Mouse (Mus musculus): ENCODE data around the gene Pigu. TPM values are rescaled to one million over a fixed set of nuclear protein-coding genes. Genes with fewer than 3 reads are reported as not detected.

Gene Pigu
- polyA plus RNA-seq, 1 experiment: 40.0 TPM

GRCm38 (mm10) chr2:155381060-155381437 lies 23.8 kb upstream of the Pigu start:
- Histone ChIP-seq H3K4me1 (ENCODE audit: control insufficient read depth, insufficient read depth, low read length) (peaks cover 21% of the 10 kb centered on the region; the same call in 1 of the 2 replicates), H3K27me3 (replicated peaks; ENCODE audit: control insufficient read depth, insufficient read depth, low read length) (no peaks in the 10 kb centered on the region), H3K27ac (ENCODE audit: insufficient read depth, low read depth, low read length) (peak overlapping the region; percentile 76), H3K36me3 (ENCODE audit: control insufficient read depth, insufficient read depth, low read length) (peaks cover 4% of the 10 kb centered on the region; the same call in 1 of the 2 replicates), H3K4me3 (ENCODE audit: insufficient read depth, low read depth, low read length) (peak overlapping the region; percentile 69)
- TF ChIP-seq CTCF (conservative IDR thresholded peaks at IDR 0.05; ENCODE audit: insufficient read depth, insufficient read length, low read depth, low read length) (no peak), POLR2A (IDR thresholded peaks at IDR 0.05; ENCODE audit: low read depth, low read length) (no peak)
- DNase-seq: peak; percentile 37
- 1% methylated on average over 11 of the region's 11 CpGs for WGBS

- peak within 1 kb of the TSS; percentile 80 for H3K4me3 ChIP-seq (ENCODE audit: insufficient read depth, low read depth, low read length)
- H3K4me1 ChIP-seq (ENCODE audit: control insufficient read depth, insufficient read depth, low read length): peaks cover 21% of the 10 kb centered on the region; the same call in 1 of the 2 replicates
- no peak for TF ChIP-seq POLR2A (IDR thresholded peaks at IDR 0.05; ENCODE audit: low read depth, low read length)
- DNase-seq: peak; percentile 87
- no peaks in the 10 kb centered on the region for H3K27me3 ChIP-seq (replicated peaks; ENCODE audit: control insufficient read depth, insufficient read depth, low read length)
- peak within 1 kb of the TSS; percentile 96 for H3K27ac ChIP-seq (ENCODE audit: insufficient read depth, low read depth, low read length)
- no peaks in the 10 kb centered on the region; the same call in 1 of the 2 replicates for H3K36me3 ChIP-seq (ENCODE audit: control insufficient read depth, insufficient read depth, low read length)
- WGBS: 32% methylated on average over 8 of the region's 8 CpGs
Observed at GRCm38 (mm10) chr2:155380261-155381059, 23.2 kb upstream of the Pigu start, which contains the start of gene Trp53inp2. Trp53inp2 (plus strand) TSS chr2:155381059.

- 88% methylated on average over 10 of the region's 10 CpGs for WGBS
- no peak for DNase-seq
- Histone ChIP-seq H3K27ac (ENCODE audit: insufficient read depth, low read depth, low read length) (no peak overlapping the region), H3K4me1 (ENCODE audit: control insufficient read depth, insufficient read depth, low read length) (peaks cover 10% of the 10 kb centered on the region; the same call in 1 of the 2 replicates), H3K27me3 (replicated peaks; ENCODE audit: control insufficient read depth, insufficient read depth, low read length) (no peaks in the 10 kb centered on the region), H3K36me3 (ENCODE audit: control insufficient read depth, insufficient read depth, low read length) (no peaks in the 10 kb centered on the region), H3K4me3 (ENCODE audit: insufficient read depth, low read depth, low read length) (no peak overlapping the region)
- no peak for TF ChIP-seq POLR2A (IDR thresholded peaks at IDR 0.05; ENCODE audit: low read depth, low read length)
Observed at GRCm38 (mm10) chr2:155376191-155376590, 19.0 kb upstream of the Pigu start.

- Histone ChIP-seq H3K27me3 (replicated peaks; ENCODE audit: control insufficient read depth, insufficient read depth, low read length) (no peaks in the 10 kb centered on the region), H3K27ac (ENCODE audit: insufficient read depth, low read depth, low read length) (no peak overlapping the region), H3K36me3 (ENCODE audit: control insufficient read depth, insufficient read depth, low read length) (no peaks in the 10 kb centered on the region), H3K4me3 (ENCODE audit: insufficient read depth, low read depth, low read length) (no peak overlapping the region), H3K4me1 (ENCODE audit: control insufficient read depth, insufficient read depth, low read length) (no peaks in the 10 kb centered on the region)
- no peak for DNase-seq
- TF ChIP-seq CTCF (conservative IDR thresholded peaks at IDR 0.05; ENCODE audit: insufficient read depth, insufficient read length, low read depth, low read length) (no peak), POLR2A (IDR thresholded peaks at IDR 0.05; ENCODE audit: low read depth, low read length) (no peak)
Observed at GRCm38 (mm10) chr2:155374521-155374920, 17.3 kb upstream of the Pigu start.

GRCm38 (mm10) chr2:155373886-155374285 lies 16.7 kb upstream of the Pigu start:
- Histone ChIP-seq H3K27ac (ENCODE audit: insufficient read depth, low read depth, low read length) (no peak overlapping the region), H3K4me3 (ENCODE audit: insufficient read depth, low read depth, low read length) (no peak overlapping the region), H3K4me1 (ENCODE audit: control insufficient read depth, insufficient read depth, low read length) (no peaks in the 10 kb centered on the region; the same call in 1 of the 2 replicates), H3K36me3 (ENCODE audit: control insufficient read depth, insufficient read depth, low read length) (no peaks in the 10 kb centered on the region), H3K27me3 (replicated peaks; ENCODE audit: control insufficient read depth, insufficient read depth, low read length) (no peaks in the 10 kb centered on the region)
- no peak for DNase-seq
- no peak for TF ChIP-seq POLR2A (IDR thresholded peaks at IDR 0.05; ENCODE audit: low read depth, low read length)
- TF ChIP-seq CTCF (conservative IDR thresholded peaks at IDR 0.05; ENCODE audit: insufficient read depth, insufficient read length, low read depth, low read length): no peak
- 73% methylated on average over 1 of the region's 1 CpGs for WGBS

GRCm38 (mm10) chr2:155373302-155373701 lies 16.1 kb upstream of the Pigu start:
- 83% methylated on average over 1 of the region's 1 CpGs for WGBS
- Histone ChIP-seq H3K4me1 (ENCODE audit: control insufficient read depth, insufficient read depth, low read length) (no peaks in the 10 kb centered on the region; the same call in 1 of the 2 replicates), H3K27ac (ENCODE audit: insufficient read depth, low read depth, low read length) (no peak overlapping the region), H3K27me3 (replicated peaks; ENCODE audit: control insufficient read depth, insufficient read depth, low read length) (no peaks in the 10 kb centered on the region), H3K36me3 (ENCODE audit: control insufficient read depth, insufficient read depth, low read length) (no peaks in the 10 kb centered on the region), H3K4me3 (ENCODE audit: insufficient read depth, low read depth, low read length) (no peak overlapping the region)
- no peak for DNase-seq
- TF ChIP-seq CTCF (conservative IDR thresholded peaks at IDR 0.05; ENCODE audit: insufficient read depth, insufficient read length, low read depth, low read length) (no peak), POLR2A (IDR thresholded peaks at IDR 0.05; ENCODE audit: low read depth, low read length) (no peak)

GRCm38 (mm10) chr2:155372451-155372850 lies 15.2 kb upstream of the Pigu start:
- H3K36me3 ChIP-seq (ENCODE audit: control insufficient read depth, insufficient read depth, low read length): no peaks in the 10 kb centered on the region
- TF ChIP-seq POLR2A (IDR thresholded peaks at IDR 0.05; ENCODE audit: low read depth, low read length): no peak
- no peak overlapping the region for H3K4me3 ChIP-seq (ENCODE audit: insufficient read depth, low read depth, low read length)
- DNase-seq: no peak
- 50% methylated on average over 4 of the region's 4 CpGs for WGBS
- H3K4me1 ChIP-seq (ENCODE audit: control insufficient read depth, insufficient read depth, low read length): peaks cover 3% of the 10 kb centered on the region; the same call in 1 of the 2 replicates
- H3K27me3 ChIP-seq (replicated peaks; ENCODE audit: control insufficient read depth, insufficient read depth, low read length): no peaks in the 10 kb centered on the region
- H3K27ac ChIP-seq (ENCODE audit: insufficient read depth, low read depth, low read length): no peak overlapping the region
